Mouse (Mus musculus) kidney, postnatal 25 days (tissue): Measurements from ENCODE around the gene Acot8.
A peak's percentile ranks its signal among the peaks of the same experiment; 100 is the strongest.

Source experiments
- DNase-seq, 2 experiments: peaks; one replicate each; pipeline ENCODE4 v3.0.0; 2021; ENCODE audit warnings: mixed read lengths in 2 of 2

Acot8 gene

DNA sequence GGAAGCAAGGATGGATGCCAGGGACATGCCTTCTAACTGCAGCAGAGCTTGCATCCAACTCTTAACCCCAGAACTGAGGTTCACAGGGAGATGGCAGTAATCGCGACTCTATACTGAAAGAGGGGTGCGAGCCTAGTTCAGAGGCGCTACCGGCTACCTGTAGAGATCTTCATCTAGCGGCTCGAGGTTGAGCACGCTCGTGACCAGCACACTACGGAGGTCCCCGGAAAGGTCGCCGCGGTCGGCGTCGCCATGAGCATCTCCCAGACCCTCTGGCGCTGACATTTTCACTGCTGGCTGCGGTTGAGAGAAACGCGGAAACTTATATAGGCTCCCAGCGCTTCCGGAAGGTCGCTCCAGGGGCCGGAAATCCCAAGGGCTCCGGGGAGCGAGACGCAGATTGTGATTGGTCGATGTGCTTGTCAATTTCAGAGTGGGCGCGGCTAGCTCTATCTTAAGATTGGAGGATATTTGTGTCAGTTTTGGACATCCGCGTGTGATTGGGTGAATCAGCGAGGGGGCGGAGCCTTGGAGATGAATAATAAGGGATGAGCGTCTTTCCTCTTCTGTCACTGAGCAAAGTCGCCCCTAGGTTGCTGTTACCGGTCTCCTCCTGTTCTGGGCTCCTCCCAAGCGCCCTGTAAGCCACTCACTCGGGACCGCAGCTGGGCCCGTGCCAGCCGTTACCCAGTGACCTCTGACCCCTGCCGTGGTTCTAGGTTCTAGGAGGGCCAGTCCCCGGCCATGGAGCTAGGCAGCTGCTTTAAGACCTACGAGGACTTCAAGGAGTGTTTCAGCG, at the start of gene Acot8, which contains the start of gene Zswim3:
Gene Acot8 (minus strand): TSS at position 350 of the 799 bp plus-strand sequence.
Gene Zswim3 (plus strand): TSS at position 566 of the 799 bp plus-strand sequence.
- peak; percentile 98 for DNase-seq

GRCm38 (mm10) chr2:164850061-164850460, 45.4 kb upstream of the Acot8 start:
- no peak for DNase-seq

- DNase-seq, result peak in 1 of 2 experiments; percentile 36
Observed at GRCm38 (mm10) chr2:164845782-164846181, 41.1 kb upstream of the Acot8 start.

GRCm38 (mm10) chr2:164835164-164835563, 30.5 kb upstream of the Acot8 start:
- no peak for DNase-seq

DNA sequence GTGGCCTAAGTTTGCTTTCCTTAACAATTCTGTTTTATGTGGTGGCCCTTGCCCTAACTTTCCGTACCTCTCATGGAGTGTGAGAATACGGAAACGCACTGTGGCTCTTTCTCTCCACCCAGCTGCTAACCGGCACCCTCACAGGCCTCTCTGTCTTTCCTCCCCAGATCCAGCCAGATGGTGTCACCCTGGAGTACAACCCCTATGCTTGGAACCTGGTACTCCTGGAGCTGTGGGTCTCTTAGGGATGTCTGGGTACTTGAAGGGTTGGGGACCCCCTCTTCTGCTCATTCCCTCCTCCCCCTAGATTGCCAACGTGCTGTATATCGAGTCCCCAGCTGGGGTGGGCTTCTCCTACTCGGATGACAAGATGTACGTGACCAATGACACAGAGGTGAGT, 29.8 kb upstream of the Acot8 start:
- DNase-seq, result peak in 1 of 2 experiments; percentile 48

DNA sequence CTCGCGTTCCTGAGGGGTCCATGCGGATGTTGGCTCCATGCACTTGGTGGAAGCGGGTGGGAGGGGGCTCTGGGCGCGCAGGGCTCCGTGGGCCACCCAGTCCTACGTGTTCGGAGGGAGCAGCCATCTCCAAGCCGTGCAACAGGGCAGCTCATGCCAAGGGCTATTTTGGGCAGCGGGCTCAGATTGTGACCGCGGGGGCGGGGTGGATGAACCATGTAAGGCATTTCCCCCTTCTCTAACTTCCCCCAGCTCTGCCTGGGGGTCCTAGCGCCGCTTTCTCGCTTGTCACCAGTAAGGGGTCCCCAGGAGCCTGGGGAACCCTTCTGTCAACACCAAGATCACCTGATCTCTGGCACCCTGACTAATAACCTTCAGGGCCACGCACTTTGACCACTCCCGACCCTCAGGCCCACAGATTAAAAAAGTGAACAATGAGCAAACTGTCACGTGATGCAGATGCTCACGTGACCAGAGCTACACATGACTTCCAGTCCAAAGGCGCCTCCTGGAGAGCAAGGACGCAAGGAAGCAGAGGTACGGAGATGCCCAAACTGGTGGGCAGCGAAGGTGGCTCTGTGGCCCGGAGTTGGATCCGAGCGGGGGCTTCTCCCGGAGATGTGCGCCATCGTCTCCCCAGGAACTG, 28.8 kb upstream of the Acot8 start, which contains the start of gene Neurl2:
Gene Neurl2 (minus strand): TSS at position 143 of the 646 bp plus-strand sequence.
- peak; percentile 97 to 98 for DNase-seq

DNA sequence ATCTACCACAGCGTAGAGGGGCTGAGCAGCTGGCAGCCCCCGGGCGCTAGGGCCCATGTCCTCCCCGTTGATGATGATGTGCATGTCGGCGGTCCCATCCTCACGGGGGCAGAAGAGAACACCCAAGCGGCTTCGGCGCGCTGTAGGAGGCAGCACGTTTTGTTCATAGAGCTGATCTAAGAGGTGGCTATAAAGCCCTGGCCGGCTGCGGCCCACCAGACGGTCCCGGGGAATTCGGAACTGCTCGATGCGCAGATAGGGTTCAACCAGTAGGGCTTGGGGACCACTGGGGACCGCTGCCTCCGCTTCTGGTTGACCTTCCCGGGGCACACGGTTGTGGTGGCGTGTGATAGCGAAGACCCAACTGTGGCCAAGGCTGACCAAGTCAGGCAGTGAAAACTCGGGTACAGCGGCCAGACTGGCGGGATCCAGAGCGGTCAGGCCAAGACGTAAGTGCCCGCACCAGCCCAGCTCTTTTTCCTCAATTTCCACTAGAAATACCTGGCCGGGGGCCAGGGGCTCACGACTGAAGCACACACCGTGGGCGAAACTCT, 28.1 kb upstream of the Acot8 start, which contains the start of gene Ctsa:
Gene Ctsa (plus strand): TSS at position 126 of the 554 bp plus-strand sequence.
- peak; percentile 80 to 87 for DNase-seq

- no peak for DNase-seq
Observed at GRCm38 (mm10) chr2:164832032-164832747, 27.5 kb upstream of the Acot8 start.

GRCm38 (mm10) chr2:164831029-164831428, 26.3 kb upstream of the Acot8 start:
- peak; percentile 18 to 57 for DNase-seq

DNA sequence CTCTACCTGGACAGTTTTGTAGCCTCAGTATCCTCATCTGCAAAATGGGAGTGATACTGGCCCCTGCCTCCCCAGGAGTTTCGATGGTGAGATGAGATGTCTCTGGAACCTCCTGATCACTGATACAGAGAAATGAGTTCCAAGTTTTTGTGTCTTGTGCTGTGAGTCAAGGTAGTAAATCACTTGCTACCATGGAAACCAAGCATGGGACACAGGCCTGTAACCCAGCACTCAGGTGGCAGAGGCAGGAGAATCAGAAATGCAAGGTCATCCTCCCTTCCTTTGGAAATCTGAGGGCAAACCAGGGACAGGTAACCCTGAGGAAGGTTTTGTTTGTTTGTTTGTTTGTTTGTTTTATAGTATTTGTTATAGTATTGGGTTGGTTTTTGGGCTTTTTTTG, 24.4 kb upstream of the Acot8 start:
- no peak for DNase-seq

GRCm38 (mm10) chr2:164828437-164828836, 23.8 kb upstream of the Acot8 start, which contains the start of gene Spata25:
Gene Spata25, minus strand, starts transcription at chr2:164828537.
- DNase-seq, result no peak

- no peak for DNase-seq
Observed at GRCm38 (mm10) chr2:164827146-164827850, 22.6 kb upstream of the Acot8 start.

DNA sequence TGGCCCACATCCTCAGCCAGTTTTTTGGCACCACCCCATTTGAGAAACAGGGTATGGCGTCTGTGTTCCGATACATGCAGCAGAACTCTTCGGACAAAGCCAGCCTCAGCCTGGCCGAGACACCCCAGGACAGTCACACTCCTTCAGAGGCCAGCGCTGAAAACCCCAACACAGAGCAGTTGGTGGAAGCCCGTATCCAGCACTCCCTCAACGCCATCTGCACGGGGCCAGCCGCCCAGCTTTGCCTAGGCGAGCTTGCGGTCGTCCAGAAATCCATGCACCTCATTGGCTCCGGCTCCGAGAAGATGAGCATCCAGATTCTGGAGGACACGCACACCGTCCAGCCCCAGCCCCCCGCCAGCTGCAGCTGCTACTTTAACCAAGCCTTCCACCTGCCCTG, 20.8 kb upstream of the Acot8 start:
- no peak for DNase-seq

DNA sequence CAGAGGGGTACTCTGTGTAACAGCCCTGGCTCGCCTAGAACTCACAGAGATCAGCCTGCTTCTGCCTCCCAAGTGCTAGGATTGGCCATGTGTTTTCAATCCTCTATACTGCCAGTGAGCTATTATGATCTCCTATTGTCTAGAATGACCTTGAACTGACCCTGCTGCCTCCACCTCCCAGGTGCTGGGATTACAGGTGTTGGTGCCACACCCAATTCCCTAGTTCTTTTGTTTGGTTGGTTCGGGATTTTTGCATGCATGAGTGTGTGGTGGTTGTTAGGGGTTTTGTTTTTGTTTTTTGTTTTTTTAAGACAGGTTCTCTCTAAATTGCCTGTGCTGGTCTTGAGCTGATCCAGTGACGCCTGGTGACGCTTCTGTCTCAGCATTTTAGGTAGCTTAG, 19.3 kb upstream of the Acot8 start:
- DNase-seq, result no peak

GRCm38 (mm10) chr2:164823181-164823585, 18.5 kb upstream of the Acot8 start:
- DNase-seq, result no peak

DNA sequence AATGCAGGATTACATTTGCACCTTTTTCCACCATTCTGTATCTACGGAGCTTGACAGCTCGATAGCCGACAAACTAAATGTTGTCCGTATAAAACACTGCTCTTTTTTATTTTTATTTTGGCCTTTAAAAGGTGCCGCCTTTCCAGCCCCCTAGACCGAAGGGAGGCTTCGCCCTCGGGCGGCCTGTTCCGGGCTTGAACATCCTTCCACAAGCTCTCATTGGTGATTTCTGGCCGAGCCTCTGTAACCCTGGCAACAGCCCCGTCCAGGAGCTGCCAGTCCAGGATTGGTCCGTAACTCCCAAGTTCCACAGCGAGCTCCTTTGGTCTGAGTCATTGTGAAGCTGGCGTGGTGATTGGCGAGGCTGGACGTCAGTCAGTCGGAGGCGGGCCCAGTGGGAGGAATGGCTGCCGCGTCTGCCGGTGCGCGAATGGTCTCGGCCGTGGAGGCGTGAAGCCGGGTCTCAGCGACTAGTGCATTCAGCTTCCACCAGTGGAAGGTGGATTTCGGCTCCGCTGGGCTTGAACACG, 18.0 kb upstream of the Acot8 start, which contains the start of gene Zswim1:
Gene Zswim1 (plus strand): TSS at position 51 of the 530 bp plus-strand sequence.
- DNase-seq, result peak; percentile 99 to 100

DNA sequence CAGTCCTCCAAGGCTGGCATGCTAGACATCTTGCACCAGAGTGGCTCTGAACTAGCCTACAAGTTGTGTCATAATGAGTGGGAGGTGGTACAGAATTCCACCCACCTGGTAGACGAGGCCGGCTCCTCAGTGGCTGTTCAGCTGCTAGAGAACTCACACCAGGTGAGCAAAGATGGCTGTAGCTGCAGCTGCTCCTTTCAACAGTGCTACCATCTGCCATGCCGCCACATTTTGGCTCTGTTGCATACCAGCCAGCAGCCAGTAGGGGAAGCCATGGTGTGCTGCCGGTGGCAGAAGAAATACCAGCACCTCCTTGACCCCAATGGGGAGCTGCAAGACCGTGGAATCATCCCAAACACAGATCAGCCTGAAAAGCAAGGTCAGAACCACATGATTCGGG, 16.4 kb upstream of the Acot8 start:
- no peak for DNase-seq

DNA sequence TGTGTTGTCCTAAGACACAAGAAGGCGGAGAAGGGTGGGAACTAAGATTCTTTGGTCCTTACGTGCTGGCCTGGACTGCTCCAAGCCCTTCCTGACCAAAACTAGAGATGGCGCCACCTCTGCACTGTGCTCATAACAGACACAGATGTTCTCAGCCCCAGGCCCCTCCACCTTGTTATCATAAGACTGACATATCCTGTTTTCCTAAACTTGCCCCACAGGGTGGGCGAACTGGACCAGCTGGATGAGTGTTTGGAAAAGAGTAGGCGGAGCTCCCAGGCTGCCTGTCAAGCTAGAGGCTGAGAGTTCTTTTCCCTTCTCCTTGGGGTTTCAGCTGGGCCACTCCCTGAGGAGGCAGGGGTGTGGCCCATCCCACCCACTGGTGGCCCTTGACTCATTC, 13.0 kb upstream of the Acot8 start:
- no peak for DNase-seq

DNA sequence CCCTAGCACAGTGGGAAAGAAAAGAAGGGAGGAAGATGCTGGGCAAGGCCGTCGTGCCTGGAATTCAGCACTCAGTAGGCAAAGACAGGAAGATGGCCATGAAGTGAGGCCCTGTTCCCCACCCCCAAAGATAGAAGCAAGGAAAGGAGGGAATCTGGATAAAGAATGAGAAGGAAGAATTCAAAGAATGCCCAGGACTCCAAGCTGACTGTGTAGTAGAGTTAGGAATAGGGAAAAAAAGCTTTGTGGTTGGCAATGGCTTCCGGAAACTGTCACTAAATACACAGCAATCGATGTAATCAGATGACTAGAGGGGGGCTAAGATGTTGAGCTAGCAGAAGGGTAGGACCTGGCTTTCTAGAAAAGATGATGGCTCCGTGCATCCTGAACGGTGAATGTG, 12.5 kb upstream of the Acot8 start:
- DNase-seq, result no peak

- no peak for DNase-seq
Observed at GRCm38 (mm10) chr2:164815821-164816220, 11.1 kb upstream of the Acot8 start.

DNA sequence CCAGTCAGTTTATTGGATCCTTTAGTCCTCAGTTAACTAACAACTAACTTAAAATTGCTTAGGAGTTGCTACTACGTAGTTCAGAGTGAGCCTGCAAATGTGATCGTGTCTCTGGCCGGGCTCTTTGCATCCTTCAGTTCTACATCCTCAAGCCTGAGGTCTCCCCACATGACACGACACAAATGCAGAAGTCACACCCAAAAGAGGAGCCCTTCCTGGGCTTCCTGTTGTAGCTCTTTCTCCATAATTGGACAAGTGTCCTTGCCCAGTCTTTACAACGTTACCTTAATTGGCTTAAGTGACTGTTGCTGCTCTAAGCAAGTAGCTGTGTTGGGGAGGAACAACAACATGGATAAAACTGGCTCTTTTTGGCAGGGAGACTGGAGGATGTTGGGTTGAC, 10.7 kb upstream of the Acot8 start:
- DNase-seq, result no peak

DNA sequence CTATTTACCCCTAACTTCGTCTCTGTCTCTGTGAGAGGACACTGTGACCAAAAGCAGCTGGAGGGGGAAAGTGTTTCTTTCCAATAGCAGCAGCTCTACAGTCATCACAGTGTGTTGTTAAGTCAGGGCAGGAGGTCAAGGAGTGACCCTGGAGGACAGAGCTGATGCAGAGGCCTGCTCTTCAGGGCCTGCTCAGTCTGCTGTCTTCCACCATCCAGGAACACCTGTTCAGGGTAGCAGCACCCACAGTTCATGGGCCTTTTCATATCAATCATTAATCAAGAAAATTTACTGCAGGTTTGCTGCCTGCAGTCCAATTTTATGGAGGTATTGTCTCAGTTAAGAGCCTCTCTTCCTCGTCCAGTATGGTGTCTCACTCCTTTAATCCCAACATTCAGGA, 8.9 kb upstream of the Acot8 start:
- no peak for DNase-seq
